Mouse (Mus musculus): ENCODE results near the gene Xpr1.
"Not testable (repeated sequence)": the region's sequence is repeated elsewhere in the genome, so short reads cannot be mapped to it uniquely, and the experiment has no call there.

Gene Xpr1

GRCm38 (mm10) chr1:155272953-155273352, 144.3 kb downstream of the Xpr1 start:
- in situ Hi-C loops (cut with MboI; ENCODE audit: unreplicated experiment in 2 of 2), result no loop called here

DNA sequence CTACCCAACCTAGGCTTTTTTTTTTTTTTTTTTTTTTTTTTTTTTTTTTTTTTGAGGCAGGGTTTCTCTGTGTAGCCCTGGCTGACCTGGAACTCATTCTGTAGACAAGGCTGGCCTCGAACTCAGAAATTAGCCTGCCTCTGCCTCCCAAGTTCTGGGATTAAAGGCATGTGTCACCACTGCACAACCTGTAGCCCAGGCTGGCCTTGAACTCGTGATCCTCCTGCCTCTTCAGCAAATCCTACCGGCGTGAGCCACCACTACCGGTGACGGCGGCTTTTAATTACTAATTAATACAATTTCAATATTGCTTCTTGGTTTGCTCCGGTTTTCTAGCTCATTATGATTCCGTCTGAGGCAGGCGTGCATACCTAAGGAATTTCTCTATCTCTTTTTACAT, 154.7 kb downstream of the Xpr1 start:
- in situ Hi-C loops (cut with MboI; ENCODE audit: unreplicated experiment in 2 of 2), result not testable (repeated sequence)

GRCm38 (mm10) chr1:155254309-155254708, 162.9 kb downstream of the Xpr1 start:
- in situ Hi-C loops (cut with MboI; ENCODE audit: unreplicated experiment in 2 of 2), result no loop called here

GRCm38 (mm10) chr1:155253126-155253525, 164.1 kb downstream of the Xpr1 start:
- in situ Hi-C loops (cut with MboI; ENCODE audit: unreplicated experiment in 2 of 2), result no loop called here

DNA sequence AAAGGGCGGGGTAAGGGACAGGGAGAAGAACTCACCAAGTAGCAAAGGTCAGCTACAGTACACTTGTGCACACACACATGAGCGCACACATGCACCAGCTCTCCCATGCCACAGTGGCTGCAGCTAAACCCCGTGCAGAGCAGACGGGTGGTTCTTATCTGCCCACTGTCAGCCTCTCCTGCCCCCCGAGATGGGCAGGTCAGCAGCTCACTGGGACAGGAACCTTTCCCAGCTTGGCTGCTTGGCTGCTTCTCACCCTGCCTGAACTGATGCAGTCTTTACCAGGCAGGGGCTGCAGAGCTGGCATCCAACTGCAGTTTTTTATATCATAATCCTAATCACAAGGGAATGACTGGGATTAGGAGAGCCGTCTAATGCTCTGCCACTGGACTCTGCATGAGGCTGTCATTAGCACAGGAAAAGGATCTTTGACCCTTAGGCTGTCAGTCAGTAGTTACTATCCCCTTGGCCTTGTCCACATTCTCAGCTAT, 164.5 kb downstream of the Xpr1 start:
- in situ Hi-C loops (cut with MboI; ENCODE audit: unreplicated experiment in 2 of 2), result no loop called here

DNA sequence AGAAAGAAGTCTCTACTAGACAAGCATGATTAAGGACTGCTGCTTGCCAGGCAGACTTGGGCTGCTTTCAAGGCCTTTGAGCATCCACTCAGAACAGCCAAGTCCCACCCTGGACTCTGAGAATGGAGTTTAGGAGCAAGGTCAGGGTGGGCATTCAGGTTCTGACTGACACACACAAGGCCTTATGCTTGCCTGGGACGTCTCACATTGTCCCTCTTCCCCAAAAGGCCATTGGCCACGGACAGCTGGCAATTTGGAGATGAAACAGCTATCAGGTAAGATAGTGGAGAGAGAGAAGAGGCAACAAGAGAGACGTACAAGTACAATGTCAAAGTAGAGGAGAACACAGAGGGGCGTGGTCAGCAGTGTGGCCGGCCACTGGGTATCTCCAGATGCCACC, 165.6 kb downstream of the Xpr1 start:
- in situ Hi-C loops (cut with MboI; ENCODE audit: unreplicated experiment in 2 of 2), result no loop called here

- in situ Hi-C loops (cut with MboI; ENCODE audit: unreplicated experiment in 2 of 2), result no loop called here
These were observed 166.6 kb downstream of the Xpr1 start for GRCm38 (mm10) chr1:155250531-155251135.

GRCm38 (mm10) chr1:155249896-155250295, 167.3 kb downstream of the Xpr1 start:
- in situ Hi-C loops (cut with MboI; ENCODE audit: unreplicated experiment in 2 of 2), result loop anchor here (25.0 kb wide), 1 partner anchor 963 kb away; no protein-coding TSS in a partner anchor

GRCm38 (mm10) chr1:155248041-155248440, 169.2 kb downstream of the Xpr1 start:
- in situ Hi-C loops (cut with MboI; ENCODE audit: unreplicated experiment in 2 of 2), result loop anchor here (25.0 kb wide), 1 partner anchor 961 kb away; no protein-coding TSS in a partner anchor

- in situ Hi-C loops (cut with MboI; ENCODE audit: unreplicated experiment in 2 of 2), result loop anchor here (25.0 kb wide), 1 partner anchor 960 kb away; no protein-coding TSS in a partner anchor
These were observed 169.8 kb downstream of the Xpr1 start for GRCm38 (mm10) chr1:155247441-155247840.

- in situ Hi-C loops (cut with MboI; ENCODE audit: unreplicated experiment in 2 of 2), result loop anchor here (25.0 kb wide), 1 partner anchor 958 kb away; no protein-coding TSS in a partner anchor
These were observed 171.7 kb downstream of the Xpr1 start for GRCm38 (mm10) chr1:155245516-155245915.

- in situ Hi-C loops (cut with MboI; ENCODE audit: unreplicated experiment in 2 of 2), result loop anchor here (25.0 kb wide), 1 partner anchor 957 kb away; no protein-coding TSS in a partner anchor
These were observed 172.4 kb downstream of the Xpr1 start for GRCm38 (mm10) chr1:155244771-155245211.

DNA sequence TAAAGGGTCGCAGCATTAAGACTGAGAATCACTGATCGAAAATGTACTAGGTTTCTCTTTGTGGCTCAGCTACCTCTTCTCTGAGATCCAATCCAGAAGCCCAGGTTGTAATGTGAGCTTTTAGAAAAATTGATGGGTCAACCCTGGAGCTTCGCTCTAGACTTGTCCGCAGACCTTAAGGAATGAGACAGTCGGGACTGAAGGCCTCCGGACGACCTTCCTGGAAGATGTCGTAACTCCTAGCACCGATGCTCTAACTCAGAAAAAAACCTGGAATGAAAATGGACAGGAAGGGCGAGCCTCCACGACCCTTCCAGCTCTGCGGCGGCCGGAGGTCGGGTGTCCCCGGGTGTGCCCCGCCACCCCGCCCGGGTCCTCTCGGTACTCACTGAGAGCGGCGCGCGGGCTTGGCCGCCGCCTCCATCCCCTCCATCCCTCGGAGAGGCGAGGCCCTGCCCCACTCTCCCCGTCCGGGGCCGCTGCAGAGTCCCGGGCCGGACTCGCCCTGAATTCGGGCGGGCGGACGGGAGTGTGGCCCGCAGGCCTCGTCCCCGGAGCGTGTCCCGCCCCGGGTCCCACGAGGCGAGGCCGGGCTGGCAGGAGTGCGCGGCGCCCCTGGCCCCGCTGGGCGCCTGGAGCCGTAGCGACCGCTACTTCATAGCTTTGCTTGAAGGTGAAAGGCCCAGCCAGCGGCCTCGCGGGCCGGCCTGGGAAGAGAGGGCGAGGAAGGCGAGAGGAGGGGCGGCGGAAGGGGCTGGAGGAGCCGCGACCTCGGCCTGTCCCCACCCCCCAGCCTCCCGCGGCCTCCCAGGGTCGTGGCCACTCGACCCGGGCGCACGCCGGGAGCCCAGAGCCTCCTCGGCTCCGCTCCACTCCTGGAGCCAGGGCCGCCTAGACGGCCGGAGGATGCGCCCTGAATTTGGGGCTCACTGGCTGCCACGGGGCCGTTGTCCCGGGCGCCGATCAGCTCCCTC, 173.1 kb downstream of the Xpr1 start, which contains the start of gene BC034090:
TSS of gene BC034090 (minus strand) at position 648 of the 974 bp plus-strand sequence.
- in situ Hi-C loops (cut with MboI; ENCODE audit: unreplicated experiment in 2 of 2), result loop anchor here (25.0 kb wide), 1 partner anchor 957 kb away; no protein-coding TSS in a partner anchor

DNA sequence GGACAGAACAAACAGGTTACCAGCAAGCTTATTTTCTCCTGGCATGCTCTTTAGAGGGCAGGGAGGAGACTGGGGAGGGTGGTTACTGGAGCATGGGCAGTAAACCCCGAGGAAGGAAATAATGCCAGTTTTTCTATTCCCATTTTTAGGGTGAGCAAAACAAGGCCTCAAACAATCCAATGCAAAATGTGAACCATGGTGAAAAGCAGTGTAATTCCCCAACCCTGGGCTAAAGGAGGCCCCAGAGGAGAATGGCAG, 174.8 kb downstream of the Xpr1 start:
- in situ Hi-C loops (cut with MboI; ENCODE audit: unreplicated experiment in 2 of 2), result loop anchor here (25.0 kb wide), 1 partner anchor 955 kb away; no protein-coding TSS in a partner anchor

DNA sequence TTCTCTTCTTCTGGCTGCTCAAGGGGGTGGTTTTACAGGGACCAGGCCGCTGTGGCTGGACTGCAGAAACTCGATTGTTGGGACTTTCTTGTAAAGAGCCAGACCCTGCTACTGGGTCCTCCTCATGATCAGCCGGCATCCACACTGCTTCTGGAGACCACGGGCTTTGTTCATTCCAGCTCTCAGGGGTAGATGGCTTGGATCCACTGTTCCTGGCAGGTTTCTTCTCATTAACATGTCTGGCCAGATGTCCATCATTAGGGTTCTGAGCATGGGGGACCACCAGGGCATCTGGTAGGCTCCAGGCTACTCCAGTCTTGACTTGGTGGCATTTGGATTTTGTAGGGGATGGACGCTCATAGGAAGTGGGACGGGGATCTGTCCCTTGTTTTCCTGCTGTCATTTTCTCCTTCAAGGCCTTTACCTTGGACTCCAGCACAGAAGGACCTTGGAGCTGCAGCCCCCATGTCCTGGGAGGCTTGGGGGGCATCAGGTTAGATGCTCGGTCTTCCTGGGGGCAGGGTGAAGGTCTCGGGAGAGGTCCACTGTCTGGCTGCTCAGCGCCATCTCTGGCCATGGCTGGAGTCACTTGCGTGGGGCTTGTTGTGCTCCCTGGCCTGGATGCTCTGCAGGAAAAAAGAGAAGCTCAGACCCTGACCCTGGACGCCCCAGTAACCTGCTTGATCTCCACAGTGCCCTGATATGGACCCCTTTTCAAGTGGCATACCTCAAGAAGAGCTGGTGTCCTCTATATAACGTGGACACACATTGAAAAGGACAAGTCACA, 175.3 kb downstream of the Xpr1 start:
- in situ Hi-C loops (cut with MboI; ENCODE audit: unreplicated experiment in 2 of 2), result loop anchor here (25.0 kb wide), 1 partner anchor 955 kb away; no protein-coding TSS in a partner anchor

GRCm38 (mm10) chr1:155239962-155240717, 177.1 kb downstream of the Xpr1 start:
- in situ Hi-C loops (cut with MboI; ENCODE audit: unreplicated experiment in 2 of 2), result loop anchor here (25.0 kb wide), 1 partner anchor 953 kb away; no protein-coding TSS in a partner anchor

DNA sequence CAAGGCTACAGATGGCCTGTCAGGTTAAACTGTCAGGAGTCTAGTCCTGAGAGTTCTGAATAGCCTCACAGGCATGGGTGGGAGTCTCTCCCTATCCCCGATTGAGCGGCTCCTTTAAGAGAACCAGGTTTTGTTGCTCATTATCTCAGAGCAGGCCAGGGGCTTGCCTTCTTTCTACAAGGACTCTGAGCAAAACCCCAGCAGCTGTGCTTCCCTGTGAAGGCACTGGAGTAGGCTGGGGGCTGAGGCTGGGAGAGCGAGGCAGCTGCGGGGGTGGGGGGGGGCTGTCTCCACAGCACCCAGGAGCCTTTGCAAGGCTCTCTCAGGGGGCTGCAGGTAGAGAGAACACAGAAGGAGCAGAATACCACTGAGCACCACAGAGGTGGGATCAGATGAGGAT, 178.0 kb downstream of the Xpr1 start:
- in situ Hi-C loops (cut with MboI; ENCODE audit: unreplicated experiment in 2 of 2), result loop anchor here (25.0 kb wide), 1 partner anchor 952 kb away; no protein-coding TSS in a partner anchor

- in situ Hi-C loops (cut with MboI; ENCODE audit: unreplicated experiment in 2 of 2), result loop anchor here (25.0 kb wide), 1 partner anchor 951 kb away; no protein-coding TSS in a partner anchor
These were observed 179.1 kb downstream of the Xpr1 start for GRCm38 (mm10) chr1:155238126-155238525.

GRCm38 (mm10) chr1:155237390-155237789, 179.8 kb downstream of the Xpr1 start:
- in situ Hi-C loops (cut with MboI; ENCODE audit: unreplicated experiment in 2 of 2), result loop anchor here (25.0 kb wide), 1 partner anchor 950 kb away; no protein-coding TSS in a partner anchor
